Mouse (Mus musculus): ENCODE measurements around the gene Cacng7. TPM values are rescaled to one million over a fixed set of nuclear protein-coding genes. Genes with fewer than 3 reads are reported as not detected.

Cacng7 gene
- polyA plus RNA-seq, 1 experiment from 2014 or later: 4.3 TPM

DNA sequence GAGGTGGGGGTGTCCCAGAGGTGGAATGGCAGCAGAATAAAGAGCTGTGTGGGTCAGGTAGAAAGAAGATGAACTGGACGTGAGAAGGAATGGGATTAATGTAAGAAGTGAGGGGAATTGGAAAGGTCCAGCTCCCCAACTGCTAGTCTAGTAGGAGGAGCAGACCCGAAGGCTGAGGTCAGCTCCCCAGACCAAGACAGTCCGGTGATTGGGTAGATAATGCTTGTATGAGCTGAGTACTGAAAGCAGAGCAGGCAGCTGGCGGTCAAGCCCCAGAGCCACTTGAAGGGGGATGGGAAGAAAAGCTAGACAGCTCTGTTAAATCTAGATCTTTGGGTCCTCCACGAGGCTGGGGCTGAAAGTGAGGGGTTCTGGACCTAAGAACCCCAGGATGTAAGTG is 787 bp downstream of the Cacng7 start:
- Histone ChIP-seq H3K27ac (peak overlapping the region; percentile 86), H3K9me3 (no peaks in the 10 kb centered on the region)

DNA sequence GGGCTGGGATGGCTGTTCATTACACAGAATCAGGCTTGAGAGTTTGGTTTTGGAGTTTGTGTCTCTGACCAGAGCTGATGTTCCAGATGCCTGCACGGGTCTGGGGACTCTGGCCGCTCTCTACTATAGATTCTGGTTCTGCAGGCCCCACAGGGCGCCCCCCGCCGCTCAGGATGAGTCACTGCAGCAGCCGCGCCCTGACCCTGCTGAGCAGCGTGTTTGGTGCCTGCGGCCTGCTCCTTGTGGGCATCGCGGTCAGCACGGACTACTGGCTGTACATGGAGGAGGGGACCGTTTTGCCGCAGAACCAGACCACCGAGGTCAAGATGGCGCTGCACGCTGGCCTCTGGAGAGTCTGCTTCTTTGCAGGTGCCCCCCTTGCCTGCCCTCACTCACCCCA is 3.7 kb downstream of the Cacng7 start:
- WGBS: 54% methylated on average over 17 of the region's 17 CpGs

More for the DNA sequence above, 787 bp downstream of the Cacng7 start:
- ATAC-seq (ENCODE audit: low FRiP score): no peak
- 3% methylated on average over 5 of the region's 5 CpGs for WGBS
- peaks cover 20% of the 10 kb centered on the region for H3K4me1 ChIP-seq (replicated peaks)
- H3K4me3 ChIP-seq: peak overlapping the region; percentile 77
- H3K27me3 ChIP-seq: peaks cover 13% of the 10 kb centered on the region
- peaks cover 10% of the 10 kb centered on the region; the same call in 1 of the 2 replicates for H3K36me3 ChIP-seq
- H3K9ac ChIP-seq: peak overlapping the region; percentile 89
- H3K4me2 ChIP-seq: peak overlapping the region; percentile 79

DNA sequence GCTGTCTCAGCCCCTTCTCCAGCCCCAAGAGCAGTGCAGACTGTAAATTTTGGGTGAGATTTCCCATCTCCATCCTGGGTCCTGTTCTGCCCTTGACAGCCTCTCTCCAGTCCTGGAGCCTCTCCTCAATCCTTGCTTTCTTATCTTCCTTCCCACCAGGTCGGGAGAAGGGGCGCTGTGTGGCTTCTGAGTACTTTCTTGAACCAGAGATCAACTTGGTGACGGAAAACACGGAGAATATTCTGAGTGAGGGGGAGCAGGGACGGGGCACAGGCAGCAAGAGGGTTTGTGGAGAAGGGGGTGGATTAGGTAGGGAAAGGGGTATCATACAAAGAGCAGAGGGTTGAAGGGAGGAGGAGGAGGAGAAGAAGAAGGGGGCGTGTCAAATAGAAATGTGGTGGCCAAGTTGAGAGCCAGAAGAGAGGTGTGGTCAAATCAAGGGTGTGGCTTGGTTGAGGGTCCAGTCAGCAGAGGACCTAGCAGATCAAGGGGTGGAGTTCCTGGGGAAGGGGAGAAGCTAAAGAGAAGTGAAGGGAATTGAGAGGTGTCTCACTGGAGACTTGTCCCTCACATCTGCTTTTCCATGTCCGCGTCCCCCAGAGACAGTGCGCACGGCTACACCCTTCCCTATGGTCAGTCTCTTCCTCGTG is 5.7 kb downstream of the Cacng7 start:
- 86% methylated on average over 11 of the region's 11 CpGs for WGBS

More for the DNA sequence above, 3.7 kb downstream of the Cacng7 start:
- 0 out of 2 replicates have a peak overlapping the region, but pooled peaks have one; percentile 8 for H3K9ac ChIP-seq
- no peaks in the 10 kb centered on the region for H3K27me3 ChIP-seq
- no peak overlapping the region for H3K27ac ChIP-seq
- H3K9me3 ChIP-seq: no peaks in the 10 kb centered on the region
- H3K4me2 ChIP-seq: no peak overlapping the region
- no peak overlapping the region for H3K4me3 ChIP-seq
- H3K36me3 ChIP-seq: peaks cover 34% of the 10 kb centered on the region
- ATAC-seq (ENCODE audit: low FRiP score): no peak
- peaks cover 18% of the 10 kb centered on the region for H3K4me1 ChIP-seq (replicated peaks)

DNA sequence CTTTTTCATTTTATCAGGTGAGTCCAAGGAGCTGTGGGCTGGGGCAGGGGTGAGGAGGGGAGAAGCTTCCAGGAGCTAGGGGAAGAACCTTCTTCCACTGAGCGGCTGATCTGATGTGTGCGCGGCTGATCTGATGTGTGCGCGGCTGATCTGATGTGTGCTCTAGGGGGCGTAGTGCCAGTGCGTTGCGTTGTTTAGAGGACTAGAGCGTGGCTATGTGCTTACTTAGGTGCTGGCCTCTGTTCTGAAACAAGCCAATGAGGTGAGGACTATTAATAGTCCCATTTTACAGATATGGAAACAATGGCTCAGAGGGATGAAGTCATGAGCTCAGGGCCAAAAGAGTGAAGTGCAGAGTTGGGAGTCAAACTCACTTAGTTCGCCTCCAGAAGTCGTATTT is 6.3 kb downstream of the Cacng7 start:
- Histone ChIP-seq H3K27me3 (no peaks in the 10 kb centered on the region), H3K9ac (no peak overlapping the region), H3K36me3 (peaks cover 55% of the 10 kb centered on the region), H3K27ac (no peak overlapping the region), H3K4me1 (replicated peaks) (peaks cover 5% of the 10 kb centered on the region), H3K9me3 (no peaks in the 10 kb centered on the region), H3K4me3 (no peak overlapping the region), H3K4me2 (no peak overlapping the region)
- WGBS: 87% methylated on average over 11 of the region's 11 CpGs
- 0 out of 2 replicates have a peak, but pooled peaks have one; percentile 13 for ATAC-seq (ENCODE audit: low FRiP score)

More for the DNA sequence above, 5.7 kb downstream of the Cacng7 start:
- ATAC-seq (ENCODE audit: low FRiP score): no peak
- Histone ChIP-seq H3K4me3 (no peak overlapping the region), H3K4me2 (no peak overlapping the region), H3K36me3 (peaks cover 49% of the 10 kb centered on the region), H3K4me1 (replicated peaks) (peaks cover 11% of the 10 kb centered on the region), H3K9ac (no peak overlapping the region), H3K27ac (no peak overlapping the region), H3K9me3 (no peaks in the 10 kb centered on the region), H3K27me3 (no peaks in the 10 kb centered on the region)

DNA sequence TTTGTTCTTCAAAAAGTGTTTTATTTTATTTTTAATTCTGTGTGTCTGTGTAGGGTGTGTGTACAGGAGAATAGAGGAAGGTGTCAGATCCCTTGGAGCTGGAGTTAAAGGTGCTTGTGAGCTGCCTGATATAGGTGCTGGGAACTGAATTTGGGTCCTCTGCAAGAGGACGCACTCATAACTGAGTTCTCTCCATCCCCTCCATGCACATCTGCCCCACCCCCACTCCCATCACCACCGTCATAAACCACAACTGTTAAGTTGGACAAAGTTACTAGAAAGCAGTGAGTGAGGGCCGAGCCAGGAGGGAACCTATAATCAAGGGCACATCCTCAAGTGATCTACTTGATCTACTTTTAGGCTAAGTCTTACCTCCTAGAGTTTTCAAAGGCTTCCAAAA is 11.1 kb downstream of the Cacng7 start:
- 0 out of 2 replicates have a peak, but pooled peaks cover 2% of the 10 kb centered on the region for H3K4me1 ChIP-seq (replicated peaks)
- H3K27ac ChIP-seq: no peak overlapping the region
- H3K4me2 ChIP-seq: no peak overlapping the region
- no peak for ATAC-seq (ENCODE audit: low FRiP score)
- no peaks in the 10 kb centered on the region for H3K27me3 ChIP-seq
- 89% methylated on average over 3 of the region's 3 CpGs for WGBS
- no peak overlapping the region for H3K4me3 ChIP-seq
- no peaks in the 10 kb centered on the region for H3K9me3 ChIP-seq
- no peak overlapping the region for H3K9ac ChIP-seq
- H3K36me3 ChIP-seq: peaks cover 80% of the 10 kb centered on the region

DNA sequence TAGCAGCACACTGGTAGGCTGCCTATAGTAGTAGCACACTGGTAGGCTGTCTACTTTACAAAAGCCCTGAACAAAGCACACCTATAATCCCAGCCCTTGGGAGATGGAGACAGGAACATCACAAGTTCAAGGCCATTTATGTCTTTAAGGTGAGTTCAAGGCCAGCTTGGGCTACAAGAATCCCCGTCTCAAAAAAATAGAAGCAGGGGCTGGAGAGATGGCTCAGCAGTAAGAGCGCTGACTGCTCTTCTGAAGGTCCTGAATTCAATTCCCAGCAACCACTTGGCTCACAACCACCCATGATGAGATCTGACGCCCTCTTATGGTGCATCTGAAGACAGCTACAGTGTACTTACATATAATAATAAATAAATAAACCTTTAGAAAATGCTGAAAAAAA is 12.5 kb downstream of the Cacng7 start:
- Histone ChIP-seq H3K4me1 (replicated peaks) (0 out of 2 replicates have a peak, but pooled peaks cover 2% of the 10 kb centered on the region), H3K4me2 (no peak overlapping the region)
- ATAC-seq (ENCODE audit: low FRiP score): no peak

DNA sequence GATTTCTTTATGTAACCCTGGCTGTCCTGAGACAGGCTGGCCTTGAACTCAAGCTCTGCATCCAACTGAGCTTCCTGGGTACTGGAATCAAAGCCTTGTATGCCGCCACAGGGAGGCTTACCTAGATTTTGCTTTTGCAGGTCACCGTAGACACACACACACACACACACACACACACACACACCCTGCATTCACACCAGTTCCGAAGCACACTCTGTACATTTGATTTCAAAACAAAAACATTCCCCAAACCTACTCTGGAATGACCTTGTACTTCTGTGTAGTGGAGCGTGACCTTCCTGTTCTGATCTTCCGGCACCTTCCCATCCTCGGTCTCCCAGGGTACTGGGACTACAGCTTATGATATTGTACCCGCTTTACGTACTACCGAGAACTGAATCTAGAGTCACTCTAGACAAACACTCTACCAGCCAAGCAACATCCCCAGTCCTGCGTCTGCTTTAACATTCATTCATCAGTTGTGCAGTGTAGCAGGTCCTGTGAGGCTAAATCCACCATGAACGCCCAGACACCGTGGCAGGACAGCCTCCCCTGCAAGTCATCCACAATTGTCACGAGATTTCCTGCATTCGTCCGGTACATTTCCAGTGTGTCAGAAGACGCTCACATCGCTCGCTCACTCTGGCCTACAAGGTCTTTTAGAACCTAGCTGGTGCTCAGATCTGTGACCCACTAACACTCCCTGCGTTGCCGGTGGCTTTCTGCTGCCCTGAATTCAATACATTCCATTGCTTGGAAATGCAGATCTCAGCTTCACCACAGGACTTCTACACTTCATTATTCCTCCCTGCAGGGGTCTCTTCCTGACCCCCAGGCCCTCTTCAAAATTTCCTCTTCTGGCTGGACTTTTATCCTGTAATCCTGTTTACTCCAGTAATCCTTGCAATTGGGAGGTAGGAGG is 14.9 kb downstream of the Cacng7 start:
- Histone ChIP-seq H3K27ac (no peak overlapping the region), H3K4me3 (no peak overlapping the region), H3K9ac (no peak overlapping the region), H3K9me3 (no peaks in the 10 kb centered on the region), H3K36me3 (peaks cover 83% of the 10 kb centered on the region), H3K27me3 (no peaks in the 10 kb centered on the region), H3K4me2 (no peak overlapping the region), H3K4me1 (replicated peaks) (0 out of 2 replicates have a peak, but pooled peaks cover 2% of the 10 kb centered on the region)
- no peak for ATAC-seq (ENCODE audit: low FRiP score)
- 30% methylated on average over 20 of the region's 20 CpGs for WGBS

More for the DNA sequence above, 12.5 kb downstream of the Cacng7 start:
- H3K27ac ChIP-seq: no peak overlapping the region
- H3K4me3 ChIP-seq: no peak overlapping the region
- H3K27me3 ChIP-seq: no peaks in the 10 kb centered on the region
- WGBS: 93% methylated on average over 3 of the region's 3 CpGs
- H3K9me3 ChIP-seq: no peaks in the 10 kb centered on the region
- peaks cover 84% of the 10 kb centered on the region for H3K36me3 ChIP-seq
- no peak overlapping the region for H3K9ac ChIP-seq

DNA sequence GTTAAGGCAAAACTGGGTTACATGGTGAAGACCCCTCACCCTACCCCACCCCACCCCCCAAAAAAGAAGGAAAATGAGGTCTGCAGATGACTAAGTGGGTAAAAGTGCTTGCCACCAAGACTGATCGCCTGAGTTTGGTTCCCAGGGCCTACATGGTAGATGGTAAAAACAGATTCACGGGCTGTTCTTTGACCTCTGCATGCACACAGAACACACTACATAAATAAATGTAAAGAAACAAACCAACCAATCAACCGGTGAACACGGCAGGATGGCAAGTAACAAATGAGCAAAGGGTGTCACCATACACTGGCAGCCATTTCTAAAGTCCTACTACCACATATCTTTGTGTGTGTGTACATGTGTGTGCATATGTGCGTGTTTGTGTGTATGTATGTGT is 15.6 kb downstream of the Cacng7 start:
- 0 out of 2 replicates have a peak, but pooled peaks cover 2% of the 10 kb centered on the region for H3K4me1 ChIP-seq (replicated peaks)
- no peaks in the 10 kb centered on the region for H3K27me3 ChIP-seq
- H3K4me3 ChIP-seq: no peak overlapping the region
- no peak overlapping the region for H3K9ac ChIP-seq
- WGBS: 66% methylated on average over 5 of the region's 5 CpGs
- no peak overlapping the region for H3K27ac ChIP-seq
- no peak overlapping the region for H3K4me2 ChIP-seq
- H3K9me3 ChIP-seq: no peaks in the 10 kb centered on the region
- H3K36me3 ChIP-seq: peaks cover 83% of the 10 kb centered on the region
- no peak for ATAC-seq (ENCODE audit: low FRiP score)

DNA sequence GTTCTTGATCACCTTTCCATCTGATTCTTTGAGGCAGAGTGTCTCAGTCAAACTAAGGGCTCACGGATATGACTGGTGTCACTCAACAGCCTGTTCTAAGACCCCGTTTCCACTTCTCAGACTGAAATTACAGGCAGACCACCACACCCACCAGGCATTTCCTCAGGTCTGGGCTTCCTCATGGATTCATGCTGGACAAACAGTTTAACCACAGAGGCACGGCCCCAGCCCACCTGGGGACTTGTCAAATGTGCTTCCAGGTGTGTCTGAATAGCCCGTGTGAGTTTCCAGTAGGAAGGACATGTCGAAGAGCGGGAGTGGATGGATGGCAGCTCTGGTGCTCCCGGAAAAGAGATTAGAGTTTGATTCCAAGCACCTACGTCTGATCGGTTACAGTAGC is 17.0 kb downstream of the Cacng7 start:
- WGBS: 93% methylated on average over 9 of the region's 9 CpGs
- peaks cover 78% of the 10 kb centered on the region for H3K36me3 ChIP-seq
- no peak overlapping the region for H3K9ac ChIP-seq
- no peak overlapping the region for H3K4me3 ChIP-seq
- H3K4me2 ChIP-seq: no peak overlapping the region
- H3K27ac ChIP-seq: no peak overlapping the region
- ATAC-seq (ENCODE audit: low FRiP score): no peak
- H3K27me3 ChIP-seq: no peaks in the 10 kb centered on the region
- H3K4me1 ChIP-seq (replicated peaks): 0 out of 2 replicates have a peak, but pooled peaks cover 2% of the 10 kb centered on the region
- H3K9me3 ChIP-seq: no peaks in the 10 kb centered on the region

DNA sequence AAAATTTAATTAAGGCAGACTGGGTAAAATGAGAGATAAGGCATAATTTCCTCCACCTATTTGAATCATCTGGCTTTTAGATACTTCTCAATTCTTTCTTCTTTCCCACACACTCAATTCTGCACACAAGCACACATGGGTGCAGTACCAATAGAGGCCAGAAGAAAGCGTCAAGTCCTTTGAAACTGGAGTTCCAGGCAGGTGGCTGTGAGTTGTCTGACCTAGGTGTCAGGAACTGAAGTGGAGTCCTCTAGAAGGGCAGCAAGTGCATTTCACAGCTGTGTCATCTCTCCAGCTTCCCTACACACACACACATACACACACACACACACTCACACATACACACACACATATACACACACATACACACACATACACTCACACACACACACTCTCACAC is 18.8 kb downstream of the Cacng7 start:
- no peak overlapping the region for H3K27ac ChIP-seq
- H3K36me3 ChIP-seq: peaks cover 80% of the 10 kb centered on the region
- H3K9ac ChIP-seq: no peak overlapping the region
- H3K4me1 ChIP-seq (replicated peaks): 0 out of 2 replicates have a peak, but pooled peaks cover 2% of the 10 kb centered on the region
- ATAC-seq (ENCODE audit: low FRiP score): no peak
- no peak overlapping the region for H3K4me2 ChIP-seq
- H3K9me3 ChIP-seq: no peaks in the 10 kb centered on the region
- H3K4me3 ChIP-seq: no peak overlapping the region
- H3K27me3 ChIP-seq: no peaks in the 10 kb centered on the region
- WGBS: 100% methylated on average over 1 of the region's 1 CpGs

DNA sequence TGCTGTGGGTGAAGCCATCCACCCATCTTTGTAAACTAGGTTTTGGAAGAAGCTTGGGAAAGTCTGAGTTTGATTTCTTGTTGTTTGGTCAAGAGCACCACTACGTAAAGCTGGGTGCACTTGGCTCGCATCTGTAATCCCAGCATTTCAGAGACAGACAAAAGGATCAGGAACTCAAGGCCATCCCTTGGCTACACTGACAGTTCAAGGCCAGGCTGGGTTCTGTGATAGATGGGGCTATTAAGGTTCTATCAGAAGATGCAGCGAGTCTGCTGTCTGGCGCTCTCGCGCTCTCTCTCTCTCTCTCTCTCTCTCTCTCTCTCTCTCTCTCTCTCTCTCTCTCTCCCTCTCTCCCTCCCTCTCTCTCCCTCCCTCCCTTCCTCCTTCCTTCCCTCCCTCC is 22.1 kb downstream of the Cacng7 start:
- H3K36me3 ChIP-seq: peaks cover 72% of the 10 kb centered on the region
- WGBS: 93% methylated on average over 6 of the region's 6 CpGs

DNA sequence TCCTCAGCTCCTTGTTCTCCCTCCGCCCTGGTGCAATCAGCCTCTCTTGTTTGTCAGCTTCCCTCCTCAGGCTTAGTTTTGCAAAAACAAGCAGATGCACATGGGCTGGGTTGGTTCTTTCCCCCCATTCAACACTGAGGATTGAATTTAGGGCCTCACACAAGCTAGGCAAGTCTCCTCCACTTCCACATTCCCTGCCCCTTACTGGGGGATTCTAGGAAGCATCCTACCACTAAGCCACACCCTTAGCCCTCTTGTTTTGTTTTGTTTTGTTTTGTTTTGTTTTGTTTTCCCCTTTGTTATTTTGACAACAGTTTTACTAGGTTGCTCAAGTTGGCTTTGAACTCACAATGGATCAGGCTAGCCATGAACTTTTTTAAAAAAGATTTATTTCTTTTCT is 27.9 kb downstream of the Cacng7 start:
- ATAC-seq (ENCODE audit: low FRiP score): no peak
- H3K27me3 ChIP-seq: peaks cover 7% of the 10 kb centered on the region; the same call in 1 of the 2 replicates
- H3K4me3 ChIP-seq: no peak overlapping the region
- H3K27ac ChIP-seq: no peak overlapping the region
- WGBS: 89% methylated on average over 1 of the region's 1 CpGs
- no peaks in the 10 kb centered on the region for H3K4me1 ChIP-seq (replicated peaks)
- H3K9me3 ChIP-seq: no peaks in the 10 kb centered on the region
- no peak overlapping the region for H3K9ac ChIP-seq
- no peak overlapping the region for H3K4me2 ChIP-seq
- peaks cover 67% of the 10 kb centered on the region for H3K36me3 ChIP-seq

More for the DNA sequence above, 22.1 kb downstream of the Cacng7 start:
- H3K4me1 ChIP-seq (replicated peaks): no peaks in the 10 kb centered on the region
- no peak overlapping the region for H3K4me3 ChIP-seq
- no peak overlapping the region for H3K4me2 ChIP-seq
- no peak overlapping the region for H3K9ac ChIP-seq
- H3K9me3 ChIP-seq: no peaks in the 10 kb centered on the region
- no peaks in the 10 kb centered on the region for H3K27me3 ChIP-seq
- ATAC-seq (ENCODE audit: low FRiP score): no peak
- H3K27ac ChIP-seq: no peak overlapping the region

All from hindbrain, embryonic 13.5 days (tissue).